Mouse (Mus musculus) bone marrow, adult 2 months (tissue): Measurements from ENCODE around the gene Mettl22. TPM values are rescaled to one million over a fixed set of nuclear protein-coding genes. Genes with fewer than 3 reads are reported as not detected.

Experiments used
- H3K27ac ChIP-seq: fragments of 200-500 bp; 2 replicates; pipeline ENCODE4 v1.5.1; 2012; ENCODE audit warnings: low read depth, mild to moderate bottlenecking, control low read depth, inconsistent platforms, low read length; ENCODE audit not compliant: control insufficient read depth, poor library complexity, insufficient read depth
- H3K4me1 ChIP-seq: fragments of 200-500 bp; 2 replicates; pipeline ENCODE4 v1.6.1; 2011; ENCODE audit warnings: low read length; ENCODE audit not compliant: control insufficient read depth, insufficient read depth
- H3K4me3 ChIP-seq: fragments of 200-500 bp; replicated peaks from 2 replicates; pipeline ENCODE3; 2011; ENCODE audit warnings: mild to moderate bottlenecking, low read depth, low read length, control low read depth; ENCODE audit not compliant: control insufficient read depth
- CTCF ChIP-seq: fragments of 200-500 bp; IDR thresholded peaks from 2 replicates; pipeline ENCODE4 v1.5.1; 2011; ENCODE audit warnings: low read length, control low read depth; ENCODE audit not compliant: control insufficient read depth, insufficient read depth
- POLR2A ChIP-seq: fragments of 200-500 bp; IDR thresholded peaks from 2 replicates; pipeline ENCODE4 v1.6.1; 2011; ENCODE audit warnings: low read depth, mild to moderate bottlenecking, control low read depth, low read length, borderline replicate concordance; ENCODE audit not compliant: control insufficient read depth
- WGBS: fragments of 180-500 bp; shearing (Covaris S2); methylation state at CpG from one replicate; pipeline ENCODE4 v1.1.7; 2018; 5-methylcytosine and 5-hydroxymethylcytosine counted together
- polyA plus RNA-seq: library from polyadenylated mRNA; stranded (reverse); fragments of >200 nt; gene quantifications from 2 replicates; pipeline ENCODE4 v1.2.4, GENCODE M21; 2011; ENCODE audit warnings: low replicate concordance; ENCODE audit not compliant: missing spikeins, insufficient read depth, insufficient read length

Gene Mettl22
- polyA plus RNA-seq = 8.4 and 11.5 TPM in 2 replicates

- WGBS = under 1% methylated on average over 48 of the region's 48 CpGs
- Histone ChIP-seq H3K4me1 (no peaks in the 10 kb centered on the region), H3K4me3 (peak within 1 kb of the TSS; percentile 99), H3K27ac (peak within 1 kb of the TSS; percentile 6; the same call in 1 of the 2 replicates)
- TF ChIP-seq CTCF = peak; percentile 16; the same call in 1 of the 2 replicates
- TF ChIP-seq POLR2A = peak; percentile 67; the same call in 1 of the 2 replicates
Observed at GRCm38 (mm10) chr16:8470603-8471481, at the start of gene Mettl22. Mettl22 (plus strand) TSS chr16:8470788.

GRCm38 (mm10) chr16:8420842-8421241, 49.7 kb upstream of the Mettl22 start:
- 75% methylated on average over 4 of the region's 4 CpGs for WGBS
- no peak for TF ChIP-seq POLR2A

GRCm38 (mm10) chr16:8423626-8424114, 46.9 kb upstream of the Mettl22 start:
- TF ChIP-seq POLR2A (no peak), CTCF (no peak)
- no peak overlapping the region for H3K27ac ChIP-seq
- no peak overlapping the region for H3K4me3 ChIP-seq
- H3K4me1 ChIP-seq = no peaks in the 10 kb centered on the region
- 47% methylated on average over 7 of the region's 7 CpGs for WGBS

More at GRCm38 (mm10) chr16:8420842-8421241, 49.7 kb upstream of the Mettl22 start:
- Histone ChIP-seq H3K4me3 (no peak overlapping the region), H3K4me1 (no peaks in the 10 kb centered on the region), H3K27ac (no peak overlapping the region)

GRCm38 (mm10) chr16:8424161-8424970, 46.2 kb upstream of the Mettl22 start:
- no peak overlapping the region; the same call in 1 of the 2 replicates for H3K27ac ChIP-seq
- no peak overlapping the region for H3K4me3 ChIP-seq
- 6% methylated on average over 43 of the region's 43 CpGs for WGBS
- TF ChIP-seq POLR2A = no peak
- no peak for TF ChIP-seq CTCF
- no peaks in the 10 kb centered on the region for H3K4me1 ChIP-seq

- no peak within 1 kb of the TSS for H3K4me3 ChIP-seq
- TF ChIP-seq CTCF (no peak), POLR2A (no peak)
- no peak within 1 kb of the TSS; the same call in 1 of the 2 replicates for H3K27ac ChIP-seq
- 4% methylated on average over 16 of the region's 16 CpGs for WGBS
- H3K4me1 ChIP-seq = no peaks in the 10 kb centered on the region
Observed at GRCm38 (mm10) chr16:8424971-8425330, 45.6 kb upstream of the Mettl22 start, which contains the start of gene Tmem114. Tmem114 (minus strand) TSS chr16:8425136.

- H3K4me1 ChIP-seq = no peaks in the 10 kb centered on the region
- no peak overlapping the region for H3K27ac ChIP-seq
- TF ChIP-seq CTCF (no peak), POLR2A (no peak)
- no peak overlapping the region for H3K4me3 ChIP-seq
- WGBS = 77% methylated on average over 5 of the region's 5 CpGs
Observed at GRCm38 (mm10) chr16:8425736-8426135, 44.9 kb upstream of the Mettl22 start.

GRCm38 (mm10) chr16:8429531-8429930, 41.1 kb upstream of the Mettl22 start:
- TF ChIP-seq POLR2A = no peak
- TF ChIP-seq CTCF = no peak
- Histone ChIP-seq H3K4me3 (no peak overlapping the region), H3K27ac (no peak overlapping the region), H3K4me1 (no peaks in the 10 kb centered on the region)
- WGBS = 74% methylated on average over 4 of the region's 4 CpGs

GRCm38 (mm10) chr16:8432616-8433015, 38.0 kb upstream of the Mettl22 start:
- 72% methylated on average over 3 of the region's 3 CpGs for WGBS
- H3K4me3 ChIP-seq = no peak overlapping the region
- no peak overlapping the region for H3K27ac ChIP-seq
- H3K4me1 ChIP-seq = no peaks in the 10 kb centered on the region
- no peak for TF ChIP-seq CTCF
- TF ChIP-seq POLR2A = no peak
